Mouse (Mus musculus) Patski (cell line): Measurements from ENCODE around the gene 6330409D20Rik. TPM values are rescaled to one million over a fixed set of nuclear protein-coding genes. Genes with fewer than 3 reads are reported as not detected.

Experiments used
- ATAC-seq: fragments of 100-300 bp; one replicate; pipeline ENCODE4 v1.8.0; 2021
- CTCF ChIA-PET: fragments of 350-600 bp; sonication (Branson Sonifier 250); formaldehyde crosslinking; loops from one replicate; lab custom pipeline; 2022; ENCODE audit warnings: inconsistent platforms; lab: Charles Lee
- POLR2A ChIA-PET: fragments of 350-600 bp; sonication (Branson Sonifier 250); formaldehyde crosslinking; loops from one replicate; lab custom pipeline; 2022; ENCODE audit warnings: antibody characterized with exemption, inconsistent platforms; lab: Charles Lee
- DNase-seq: peaks from one replicate; pipeline ENCODE4 v3.0.0-alpha.2; 2011; ENCODE audit warnings: low read depth, low spot score
- H3K27me3 ChIP-seq: fragments of 371-371 bp; one replicate; pipeline ENCODE4 v1.5.1; 2021
- CTCF ChIP-seq: fragments of 100-300 bp; IDR thresholded peaks from one replicate; pipeline ENCODE4 v1.5.1; 2021
- in situ Hi-C: fragments of 300-500 bp; cut with MboI; formaldehyde crosslinking; loops from 3 replicates; pipeline ENCODE4 v1.11.1; 2018; ENCODE audit warnings: low pct_unique_long_range_greater_than_20kb, mixed read lengths
- polyA plus RNA-seq: library from polyadenylated mRNA; unstranded; gene quantifications from one replicate; pipeline ENCODE4 v1.2.3, GENCODE M21; 2021

Gene 6330409D20Rik
- polyA plus RNA-seq, 1 experiment from 2014 or later = not detected

DNA sequence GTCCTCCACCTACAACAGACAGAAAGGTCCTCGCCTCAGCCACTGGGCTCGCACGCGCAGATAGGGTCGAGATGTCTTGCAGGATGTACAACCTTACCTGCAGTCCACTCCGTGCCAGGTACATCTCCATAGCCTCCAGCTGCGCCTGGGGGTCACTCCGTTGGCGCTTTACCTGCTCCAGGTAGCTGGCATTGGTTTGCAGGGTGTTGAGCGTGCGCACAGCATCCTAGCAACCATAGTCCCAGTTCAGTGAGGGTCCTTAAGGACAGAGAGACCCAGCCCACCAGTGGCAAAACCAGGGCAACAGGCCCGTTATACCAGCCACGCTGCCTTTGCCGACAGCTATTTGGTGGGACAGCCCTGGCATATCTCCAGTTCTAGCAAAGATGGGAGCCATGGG is 48.3 kb downstream of the 6330409D20Rik start:
- DNase-seq (no peak), ATAC-seq (no peak)
- POLR2A ChIA-PET = no interaction called here
- CTCF ChIA-PET = interaction anchor here (2.7 kb wide), 1 partner anchor 61 kb away, joined by 12 read pairs; no protein-coding TSS in a partner anchor
- no peak for TF ChIP-seq CTCF
- in situ Hi-C loops = no loop called here
- no peaks in the 10 kb centered on the region for H3K27me3 ChIP-seq

DNA sequence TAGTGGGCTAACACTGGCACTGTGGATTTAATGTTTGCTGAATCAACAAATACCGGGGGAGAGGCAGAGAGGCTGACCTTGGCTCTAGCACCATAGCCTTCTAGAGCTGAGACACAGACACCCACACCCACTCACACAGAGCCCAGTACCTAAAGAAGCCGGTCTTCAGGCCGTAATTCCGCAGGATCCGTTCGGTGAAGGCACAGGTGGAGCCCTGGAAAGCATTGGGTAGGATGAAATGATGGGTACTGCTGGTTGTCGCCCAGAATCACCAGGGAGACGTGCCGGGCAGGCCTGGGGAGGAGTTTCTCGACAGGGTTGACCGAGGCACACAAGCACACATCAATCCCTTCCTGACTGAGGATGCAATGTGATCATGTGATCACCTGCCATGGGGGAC is 49.8 kb downstream of the 6330409D20Rik start:
- H3K27me3 ChIP-seq = no peaks in the 10 kb centered on the region
- in situ Hi-C loops = no loop called here
- ChIA-PET CTCF (interaction anchor here (1.0 kb wide), 2 partner anchors 59 to 61 kb away, joined by 3 to 5 read pairs; no protein-coding TSS in a partner anchor), POLR2A (no interaction called here)
- DNase-seq (no peak), ATAC-seq (no peak)
- no peak for TF ChIP-seq CTCF

DNA sequence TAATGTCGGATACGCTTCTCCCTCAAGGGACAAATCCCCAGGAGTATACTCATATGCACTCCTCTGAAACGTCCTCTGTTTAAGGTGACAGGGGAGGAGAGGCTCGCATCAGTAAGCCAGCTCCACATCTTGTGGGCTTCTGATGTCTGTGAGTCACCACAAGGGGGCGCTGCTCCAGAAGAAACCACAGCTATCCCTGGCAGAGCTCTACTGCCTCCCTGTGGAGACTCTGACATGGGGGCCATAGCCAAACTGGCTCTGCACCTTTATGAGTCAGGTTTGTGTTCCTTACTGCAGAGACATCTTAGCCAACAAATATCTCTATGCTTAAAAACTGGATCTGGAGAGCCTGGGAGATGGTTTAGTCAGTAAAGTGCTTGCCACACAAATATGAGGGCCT is 51.4 kb downstream of the 6330409D20Rik start:
- TF ChIP-seq CTCF = no peak
- ATAC-seq = no peak
- peak; percentile 64 for DNase-seq
- CTCF ChIA-PET = interaction anchor here (0.5 to 2.6 kb wide), 18 partner anchors 9 to 114 kb away, joined by 3 to 51 read pairs (median 6); partner anchors contain the start of genes 9430097D07Rik, Eng, Pip5kl1 and Tor2a
- in situ Hi-C loops = loop anchor here (5.0 kb wide), 2 partner anchors 57 to 102 kb away; partner anchors contain the start of gene St6galnac4
- no peaks in the 10 kb centered on the region for H3K27me3 ChIP-seq
- POLR2A ChIA-PET = no interaction called here

DNA sequence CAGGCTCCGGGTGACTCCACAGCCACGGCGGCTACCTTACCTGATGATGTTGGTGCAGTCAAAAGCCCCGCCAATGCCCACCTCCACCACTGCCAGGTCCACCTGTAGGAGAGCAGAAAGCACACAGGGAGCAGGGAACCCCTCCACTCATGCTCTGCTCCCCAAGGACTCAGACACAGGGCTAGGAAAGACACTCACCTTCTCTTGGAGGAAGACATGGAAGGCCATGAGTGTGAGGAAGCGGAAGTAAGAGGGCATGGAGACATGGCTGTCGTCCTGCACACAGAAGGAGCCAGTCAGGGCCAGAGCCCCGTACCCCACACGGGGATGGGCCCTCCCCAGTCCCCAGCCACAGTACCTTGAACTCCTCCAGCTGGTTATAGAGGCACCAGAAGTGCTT is 53.3 kb downstream of the 6330409D20Rik start:
- CTCF ChIA-PET = interaction anchor here (1.4 to 2.6 kb wide), 3 partner anchors 26 to 105 kb away, joined by 3 to 51 read pairs (median 6); no protein-coding TSS in a partner anchor
- in situ Hi-C loops = loop anchor here (5.0 kb wide), 2 partner anchors 55 to 100 kb away; partner anchors contain the start of gene St6galnac4
- no peaks in the 10 kb centered on the region for H3K27me3 ChIP-seq
- ATAC-seq (no peak), DNase-seq (no peak)
- TF ChIP-seq CTCF = no peak
- POLR2A ChIA-PET = no interaction called here

DNA sequence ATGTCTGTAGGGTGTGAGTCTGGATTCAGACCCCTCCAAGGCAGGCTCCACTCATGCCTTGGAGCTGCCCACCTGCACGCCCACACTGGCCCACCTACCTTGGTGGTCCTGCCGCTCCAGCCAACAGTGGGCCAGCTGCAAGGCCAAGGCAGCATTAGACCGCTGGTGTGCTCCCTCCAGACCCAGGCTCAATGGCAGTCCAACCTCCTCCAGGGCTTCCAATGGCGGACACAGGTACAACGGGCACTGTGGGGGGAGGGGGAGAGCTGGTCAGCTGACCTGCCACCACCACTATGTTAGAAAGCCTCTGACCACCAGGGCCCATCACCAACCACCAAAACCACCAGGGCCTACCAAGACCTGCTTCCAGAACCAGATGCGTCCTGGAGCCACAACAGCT is 54.2 kb downstream of the 6330409D20Rik start:
- no peak for DNase-seq

DNA sequence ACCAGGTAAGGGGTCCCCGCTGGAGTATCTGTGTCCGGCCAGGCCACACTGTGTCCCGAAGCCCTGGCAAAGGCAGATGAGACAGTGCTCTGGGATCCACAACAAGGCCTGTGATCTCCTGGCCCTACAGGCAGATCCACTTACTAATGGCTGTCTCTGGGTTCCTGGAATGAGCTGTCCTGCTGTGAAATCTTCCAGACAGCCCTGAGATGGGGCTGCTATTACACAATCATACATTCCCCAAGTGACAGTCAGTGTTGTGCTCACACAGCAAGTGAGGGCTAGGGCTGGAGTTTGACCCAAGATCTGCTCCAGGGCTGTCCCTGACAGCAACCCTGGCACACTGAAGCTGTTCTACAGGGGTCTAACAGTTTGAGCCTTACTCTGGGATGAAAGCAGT is 55.0 kb downstream of the 6330409D20Rik start:
- TF ChIP-seq CTCF = no peak
- DNase-seq = peak; percentile 78
- H3K27me3 ChIP-seq = no peaks in the 10 kb centered on the region
- CTCF ChIA-PET = interaction anchor here (1.0 to 2.1 kb wide), 4 partner anchors 22 to 103 kb away, joined by 4 to 24 read pairs (median 5); no protein-coding TSS in a partner anchor
- in situ Hi-C loops = loop anchor here (5.0 kb wide), 2 partner anchors 54 to 99 kb away; partner anchors contain the start of gene St6galnac4
- POLR2A ChIA-PET = no interaction called here
- ATAC-seq = peak; percentile 67

More for the DNA sequence above, 54.2 kb downstream of the 6330409D20Rik start:
- TF ChIP-seq CTCF = no peak
- POLR2A ChIA-PET = no interaction called here
- no peaks in the 10 kb centered on the region for H3K27me3 ChIP-seq
- CTCF ChIA-PET = interaction anchor here (1.3 to 2.1 kb wide), 2 partner anchors 23 to 55 kb away, joined by 4 to 24 read pairs; no protein-coding TSS in a partner anchor
- ATAC-seq = no peak
- in situ Hi-C loops = loop anchor here (5.0 kb wide), 2 partner anchors 54 to 99 kb away; partner anchors contain the start of gene St6galnac4

DNA sequence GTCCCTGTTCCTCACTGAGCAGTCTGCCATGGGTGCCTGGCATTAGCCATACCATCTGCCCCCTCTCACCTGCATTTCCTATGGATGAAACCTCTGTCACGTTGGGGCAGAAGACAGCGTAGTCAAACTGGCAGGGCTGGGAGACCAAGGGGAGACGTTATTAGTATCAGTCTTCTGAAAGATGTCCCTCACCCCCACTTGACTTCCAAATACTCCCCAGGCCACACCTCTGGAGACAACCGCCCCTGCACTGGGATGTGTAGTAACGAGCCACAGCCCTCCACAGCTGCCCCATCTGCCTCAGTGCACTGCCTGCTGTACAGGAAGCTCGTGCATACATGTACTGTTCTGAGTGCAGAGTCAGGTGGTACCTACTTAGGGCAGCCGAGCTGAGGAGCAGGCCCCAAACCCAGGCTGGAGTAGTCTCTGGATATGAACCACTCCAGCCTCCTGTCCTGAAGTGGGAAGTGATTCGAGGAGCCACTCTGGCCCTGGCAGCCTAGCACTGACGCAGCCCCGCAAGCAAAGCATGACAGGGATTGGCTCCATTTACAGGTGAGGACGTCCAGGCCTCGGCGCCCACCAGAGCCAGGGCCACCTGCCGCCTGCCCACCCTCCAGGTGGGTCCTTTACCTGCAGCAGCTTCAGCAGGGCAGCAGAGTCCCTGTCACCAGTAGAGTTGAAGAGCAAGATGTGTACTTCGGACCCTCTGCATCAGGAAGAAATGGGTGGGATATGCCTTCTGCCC is 56.0 kb downstream of the 6330409D20Rik start:
- in situ Hi-C loops = loop anchor here (5.0 kb wide), 2 partner anchors 53 to 98 kb away; partner anchors contain the start of gene St6galnac4
- no peak for ATAC-seq
- no peak for DNase-seq
- ChIA-PET CTCF (interaction anchor here (0.9 to 1.3 kb wide), 3 partner anchors 42 to 102 kb away, joined by 3 to 5 read pairs (median 3); partner anchors contain the start of gene Tor2a), POLR2A (interaction anchor here (0.5 kb wide), 1 partner anchor 47 kb away, joined by 5 read pairs; no protein-coding TSS in a partner anchor)
- no peaks in the 10 kb centered on the region for H3K27me3 ChIP-seq
- TF ChIP-seq CTCF = no peak

DNA sequence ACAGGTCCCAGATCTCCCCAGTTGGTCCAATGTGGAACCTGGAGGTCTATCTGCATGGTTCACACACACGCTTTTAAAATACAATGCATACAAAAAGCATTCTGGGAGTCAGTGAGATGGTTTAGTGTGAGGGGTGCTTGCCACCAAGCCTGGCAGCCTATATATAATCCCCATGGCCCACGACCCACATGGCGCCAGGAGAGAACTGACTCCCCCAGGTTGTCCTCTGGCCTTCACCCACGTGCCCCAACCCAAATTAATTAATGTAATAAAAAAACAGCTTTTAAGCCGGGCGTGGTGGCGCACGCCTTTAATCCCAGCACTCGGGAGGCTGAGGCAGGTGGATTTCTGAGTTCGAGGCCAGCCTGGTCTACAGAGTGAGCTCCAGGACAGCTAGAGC is 57.1 kb downstream of the 6330409D20Rik start:
- CTCF ChIA-PET = no interaction called here
- ATAC-seq (no peak), DNase-seq (no peak)
- no peaks in the 10 kb centered on the region for H3K27me3 ChIP-seq
- in situ Hi-C loops = no loop called here
- POLR2A ChIA-PET = no interaction called here
- TF ChIP-seq CTCF = no peak

DNA sequence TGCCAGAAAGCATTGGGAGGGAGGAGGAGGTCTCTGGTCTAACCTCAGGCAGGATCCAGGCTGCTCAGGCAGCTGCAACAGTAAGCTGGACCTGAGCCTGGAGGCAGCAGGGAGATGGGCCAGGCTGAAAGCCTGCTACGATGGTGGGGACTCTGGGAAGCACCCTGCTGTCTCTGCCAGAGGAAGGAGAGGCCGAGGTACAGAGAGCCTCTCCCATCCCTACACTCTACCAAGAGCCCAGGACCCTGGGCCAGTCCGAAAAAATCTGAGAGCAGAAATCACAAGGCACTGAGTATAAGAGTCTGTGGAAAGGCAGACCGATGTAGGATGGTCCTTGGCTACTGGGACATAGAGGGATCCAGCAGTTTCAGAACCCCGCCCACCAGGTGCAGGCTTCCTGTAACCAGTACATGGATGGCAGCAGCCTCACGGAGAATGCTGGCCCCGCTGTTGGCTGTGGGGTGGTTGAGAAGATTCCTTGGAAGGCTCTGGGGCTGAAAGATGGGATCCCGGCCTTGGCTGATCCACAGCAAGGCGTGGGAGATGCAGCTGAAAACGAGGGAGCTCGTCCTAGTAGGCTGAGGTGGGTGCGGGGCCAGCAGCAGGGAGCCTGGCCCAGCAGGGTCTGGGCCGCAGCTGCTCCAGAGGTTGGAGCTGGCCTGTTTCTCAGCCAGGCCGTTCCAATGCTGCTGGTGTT is 57.9 kb downstream of the 6330409D20Rik start:
- ATAC-seq = no peak
- H3K27me3 ChIP-seq = no peaks in the 10 kb centered on the region
- in situ Hi-C loops = no loop called here
- TF ChIP-seq CTCF = no peak
- ChIA-PET POLR2A (no interaction called here), CTCF (no interaction called here)
- no peak for DNase-seq

Other genes with a start within 250 kb of the 6330409D20Rik start
- 11.8 TPM for gene Fam102a, start 205.7 kb downstream of the 6330409D20Rik start, polyA plus RNA-seq
- 59.3 TPM for gene Dpm2, start 170.2 kb downstream of the 6330409D20Rik start, polyA plus RNA-seq
- 0.47 TPM for gene Pip5kl1, start 166.2 kb downstream of the 6330409D20Rik start, polyA plus RNA-seq
- 0.08 TPM for gene 9430097D07Rik, start 165.3 kb downstream of the 6330409D20Rik start, polyA plus RNA-seq
- 28.8 TPM for gene St6galnac4, start 153.9 kb downstream of the 6330409D20Rik start, polyA plus RNA-seq
- 38.2 TPM for gene St6galnac6, start 141.3 kb downstream of the 6330409D20Rik start, polyA plus RNA-seq
- gene Ak1, start 119.3 kb downstream of the 6330409D20Rik start, polyA plus RNA-seq = 99.0 TPM
- gene Eng, start 94.4 kb downstream of the 6330409D20Rik start, polyA plus RNA-seq = 1.5 TPM
- 28.9 TPM for gene Fpgs, start 36.9 kb downstream of the 6330409D20Rik start, polyA plus RNA-seq
- 93.3 TPM for gene Cdk9, start 27.9 kb downstream of the 6330409D20Rik start, polyA plus RNA-seq
- 3.6 TPM for gene Sh2d3c, start 20.0 kb downstream of the 6330409D20Rik start, polyA plus RNA-seq
- 66.0 TPM for gene Tor2a, start 16.2 kb upstream of the 6330409D20Rik start, polyA plus RNA-seq
- gene Ttc16, start 34.6 kb upstream of the 6330409D20Rik start, polyA plus RNA-seq = 2.8 TPM
- 19.5 TPM for gene Ptrh1, start 34.8 kb upstream of the 6330409D20Rik start, polyA plus RNA-seq
- gene Cfap157, start 43.4 kb upstream of the 6330409D20Rik start, polyA plus RNA-seq = 1.8 TPM
- 30.1 TPM for gene Stxbp1, start 106.2 kb upstream of the 6330409D20Rik start, polyA plus RNA-seq
- gene Fam129b, start 135.1 kb upstream of the 6330409D20Rik start, polyA plus RNA-seq = 170 TPM
- 52.5 TPM for gene Rpl12, start 220.5 kb upstream of the 6330409D20Rik start, polyA plus RNA-seq
- 29.3 TPM for gene Lrsam1, start 220.6 kb upstream of the 6330409D20Rik start, polyA plus RNA-seq
- gene Slc2a8, start 241.1 kb upstream of the 6330409D20Rik start, polyA plus RNA-seq = 21.5 TPM